Mouse (Mus musculus): Measurements from ENCODE around the gene Doc2b.

Doc2b gene

GRCm38 (mm10) chr11:75796029-75796445 lies at the start of gene Doc2b:
Gene Doc2b, minus strand, starts transcription at chr11:75796049.
- DNase-seq = no peak

DNA sequence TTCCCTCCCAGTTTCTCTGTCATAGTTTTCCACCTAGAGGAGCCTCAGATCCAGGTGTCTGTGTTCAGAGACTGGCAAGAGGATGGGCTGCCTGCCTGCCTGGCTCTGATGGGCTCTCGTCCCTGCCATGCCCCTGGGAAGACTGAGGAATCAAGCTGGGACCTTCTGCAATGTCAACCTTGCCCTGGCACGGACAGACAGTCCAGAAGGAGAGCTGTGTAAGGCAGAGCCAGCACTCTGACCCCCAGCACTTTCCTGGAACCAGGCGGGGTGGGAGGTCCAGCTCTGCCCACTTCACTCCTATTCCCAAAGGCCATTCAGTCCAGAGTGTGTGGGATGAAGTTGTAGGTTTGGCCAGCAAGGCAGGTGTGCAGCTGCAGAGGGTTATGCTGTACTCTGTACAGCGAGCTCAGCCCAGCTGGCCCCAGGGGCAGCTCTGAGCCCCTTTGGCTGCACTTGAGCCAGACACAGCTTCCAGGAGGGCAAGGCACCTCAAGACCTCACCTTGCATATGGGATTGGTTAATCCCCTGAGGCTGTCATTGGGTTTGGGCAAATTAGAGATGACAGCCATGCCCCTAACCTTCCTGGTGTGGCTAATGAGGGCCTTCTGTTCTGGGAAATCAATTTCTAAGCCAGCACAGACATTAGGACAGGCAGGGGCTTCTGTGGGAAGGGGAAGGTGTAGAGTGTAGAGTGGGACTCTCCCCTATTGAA lies 47.2 kb upstream of the Doc2b start:
- DNase-seq = no peak

DNA sequence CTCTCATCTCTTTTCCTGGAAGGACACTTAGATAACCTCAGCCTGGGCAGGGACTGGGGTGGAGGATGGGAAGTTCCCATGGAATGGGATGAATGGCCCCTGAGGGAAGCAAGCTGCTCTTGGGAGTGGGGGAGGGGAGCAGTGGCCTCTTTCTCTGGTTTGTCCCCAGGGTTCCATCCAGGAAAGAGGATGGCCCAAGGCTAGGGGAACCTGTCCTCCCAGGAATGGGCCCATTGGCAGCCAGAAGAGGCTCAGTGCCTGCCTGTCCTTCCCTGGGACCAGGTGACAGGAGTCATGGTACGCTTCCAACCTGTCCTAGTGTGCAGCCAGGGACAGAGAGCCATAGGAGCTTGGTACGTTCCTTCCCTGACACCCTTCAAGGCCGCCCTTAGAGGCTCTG lies 45.7 kb upstream of the Doc2b start:
- DNase-seq = no peak

DNA sequence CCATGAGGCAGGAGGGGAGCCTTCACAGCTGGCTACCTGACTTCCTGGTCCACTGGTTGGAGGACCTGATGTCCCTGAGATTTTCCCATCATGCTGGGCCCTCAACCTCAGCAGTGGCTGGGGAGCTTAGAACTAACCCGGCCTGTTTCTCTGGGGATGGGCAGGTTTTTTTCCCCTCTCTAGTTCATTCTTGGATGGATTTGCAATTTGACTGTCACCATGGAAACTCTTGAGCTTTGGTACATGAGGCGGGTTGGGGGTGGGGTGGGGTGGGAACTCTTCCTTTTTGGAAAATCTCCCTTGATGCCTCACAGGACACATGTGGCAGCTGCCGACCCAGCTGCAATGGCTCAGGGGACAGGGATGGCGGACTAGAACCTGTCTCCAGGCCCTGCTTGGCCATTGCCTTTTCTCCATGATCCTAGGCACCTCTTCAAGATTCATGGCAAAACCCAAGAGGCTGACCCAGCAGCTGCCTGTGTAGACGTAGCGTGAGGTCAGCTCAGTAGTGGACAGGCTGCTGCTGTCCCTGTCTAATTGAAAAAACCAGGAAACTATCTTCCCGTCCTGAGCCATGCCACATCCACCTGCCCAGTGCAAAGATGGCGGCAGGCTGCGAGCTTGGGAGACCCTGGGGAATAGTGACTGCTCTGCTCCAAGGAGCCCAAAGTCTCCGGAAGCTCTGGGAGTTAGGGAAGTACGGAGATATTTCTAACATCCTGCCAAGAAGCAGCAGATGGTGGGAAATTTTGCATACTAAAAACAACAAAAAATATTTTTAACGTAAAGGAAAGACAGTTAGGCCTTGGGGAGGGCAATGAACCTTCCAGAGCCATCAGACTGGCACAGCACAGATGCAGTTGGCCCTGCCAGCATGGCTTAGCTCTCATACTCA lies 43.9 kb upstream of the Doc2b start:
- no peak for DNase-seq

DNA sequence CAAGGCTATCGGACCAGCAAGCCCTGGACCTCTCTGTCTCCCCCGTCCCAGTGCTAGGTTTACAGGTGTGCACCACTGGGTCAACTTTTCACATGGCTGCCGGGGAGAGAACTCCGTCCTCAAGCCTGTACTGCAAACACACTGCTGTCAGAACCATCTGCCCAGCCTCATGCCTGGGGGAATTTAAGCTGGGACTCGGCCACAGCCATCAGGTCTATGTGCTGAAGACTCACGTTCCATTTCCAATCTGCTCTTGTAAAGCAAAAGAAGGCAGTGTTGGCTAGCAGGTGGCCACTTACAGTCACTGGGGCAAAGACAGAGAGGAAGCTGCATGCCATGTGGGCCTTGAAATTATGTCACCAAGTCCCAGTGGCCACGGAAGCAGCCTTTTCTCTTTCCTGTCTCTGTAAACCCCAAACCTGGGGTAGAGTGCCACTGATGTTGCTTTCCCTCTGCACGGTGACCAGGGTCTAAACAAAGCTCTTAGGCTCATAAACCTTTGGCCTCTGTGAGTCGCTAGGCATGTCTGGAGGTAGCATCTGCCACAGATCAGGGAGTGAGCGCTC lies 43.1 kb upstream of the Doc2b start:
- DNase-seq = no peak

- no peak for DNase-seq
Measured at GRCm38 (mm10) chr11:75836240-75836610, 40.4 kb upstream of the Doc2b start.

GRCm38 (mm10) chr11:75835587-75836239 lies 39.9 kb upstream of the Doc2b start:
- DNase-seq = no peak

GRCm38 (mm10) chr11:75833081-75833480 lies 37.2 kb upstream of the Doc2b start:
- DNase-seq = no peak

- peak; percentile 37 for DNase-seq
Measured at GRCm38 (mm10) chr11:75830386-75830785, 34.5 kb upstream of the Doc2b start.

- DNase-seq = no peak
Measured at GRCm38 (mm10) chr11:75827414-75827813, 31.6 kb upstream of the Doc2b start.

DNA sequence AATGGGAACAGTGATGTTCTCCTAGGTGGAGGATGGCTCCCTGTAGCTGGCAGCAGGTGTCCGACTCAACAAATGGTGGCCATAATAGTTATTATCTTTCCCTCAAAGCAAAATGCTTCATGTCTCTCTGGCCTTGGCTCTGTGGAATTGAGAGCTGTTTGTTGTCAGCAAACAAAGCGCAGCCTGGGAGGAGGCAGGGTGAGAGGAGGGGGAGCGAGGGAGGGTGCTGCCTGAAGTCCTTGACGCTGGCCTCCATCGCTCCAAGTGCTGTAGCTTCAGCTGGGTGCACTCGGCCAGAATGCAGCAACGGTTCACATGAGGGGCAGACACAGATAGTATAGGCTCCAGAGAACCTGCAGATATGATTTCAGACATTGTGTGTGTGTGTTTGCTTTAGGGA lies 27.7 kb upstream of the Doc2b start:
- no peak for DNase-seq

DNA sequence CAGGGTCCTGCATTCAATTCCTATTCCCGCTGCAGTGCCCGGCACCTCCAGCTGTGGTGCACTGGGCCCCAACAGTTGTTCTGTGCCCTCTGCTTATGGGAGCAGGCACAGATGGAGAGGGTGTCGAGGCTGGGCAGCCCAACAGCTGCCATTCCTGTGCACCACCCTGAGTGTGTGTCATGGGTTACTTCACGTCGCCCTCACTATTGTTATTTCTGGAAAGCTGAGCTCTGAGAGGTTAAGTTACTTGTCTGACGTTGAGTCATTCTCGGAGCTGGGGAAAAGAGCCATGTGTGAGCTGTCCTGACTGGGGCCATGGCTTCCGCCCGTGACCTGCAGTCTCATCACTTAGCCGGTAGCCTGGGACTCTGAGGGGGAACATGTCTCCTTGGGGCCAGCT lies 17.2 kb upstream of the Doc2b start:
- DNase-seq = no peak

DNA sequence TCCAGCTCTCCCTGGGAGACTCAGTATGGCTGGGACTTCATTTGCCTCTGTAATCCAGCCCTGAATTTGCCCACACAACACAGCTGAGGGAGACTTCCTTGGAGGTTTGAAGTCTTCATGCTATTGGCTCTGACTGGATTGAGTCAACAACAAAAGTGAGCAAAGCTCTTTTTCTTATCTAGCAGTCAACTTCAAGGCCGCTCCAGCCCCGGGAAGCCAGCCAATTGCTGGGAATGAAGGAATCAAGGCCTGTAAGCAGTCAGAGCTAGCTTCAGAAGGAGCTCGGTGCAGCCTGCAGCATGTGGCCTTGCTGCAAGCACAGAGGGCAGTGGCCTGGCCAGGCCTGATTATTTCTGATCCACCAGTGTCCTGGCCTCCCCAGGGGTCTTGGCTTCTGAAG lies 16.1 kb upstream of the Doc2b start:
- peak; percentile 83 for DNase-seq

DNA sequence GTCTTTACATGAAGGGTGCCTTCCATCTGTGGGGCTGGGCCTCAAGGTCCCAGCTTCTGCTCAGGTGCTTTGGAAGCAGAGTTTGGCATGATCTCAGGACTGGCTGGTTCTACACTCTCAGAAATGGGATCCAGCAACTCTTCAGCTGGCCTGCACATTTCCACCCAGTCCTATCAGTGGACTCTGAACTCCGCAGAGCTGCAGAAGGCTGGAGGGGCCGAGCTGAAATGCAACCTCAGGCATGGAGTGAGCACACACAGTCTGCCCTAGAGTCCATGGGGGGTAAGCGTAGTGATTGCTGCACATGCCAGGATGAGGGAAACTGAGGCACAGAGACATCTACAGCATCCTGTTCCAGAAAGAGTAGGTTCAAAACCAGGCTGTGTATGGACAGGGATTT lies 14.7 kb upstream of the Doc2b start:
- DNase-seq = no peak

DNA sequence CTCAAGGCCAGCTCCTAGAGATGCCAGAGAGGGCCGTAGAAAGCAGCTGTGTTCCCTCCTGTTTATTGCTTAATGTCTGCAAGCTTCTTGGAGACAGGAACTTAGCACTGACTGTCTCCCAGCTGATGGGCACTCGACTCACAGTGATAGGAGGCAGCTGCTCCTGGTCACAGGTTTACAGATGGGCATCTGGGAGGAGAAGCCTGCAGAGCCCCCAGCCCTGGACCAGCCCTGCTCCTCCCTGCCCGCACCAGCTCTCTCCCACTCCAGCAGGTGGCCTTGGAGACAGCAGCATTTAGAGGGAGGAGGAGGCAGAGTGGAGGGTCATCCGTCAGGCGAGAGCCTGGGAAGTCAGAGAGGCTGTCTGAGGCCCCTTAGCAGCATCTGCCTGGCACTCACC lies 11.6 kb upstream of the Doc2b start:
- no peak for DNase-seq

- no peak for DNase-seq
Measured at GRCm38 (mm10) chr11:75801771-75802550, 6.1 kb upstream of the Doc2b start.

DNA sequence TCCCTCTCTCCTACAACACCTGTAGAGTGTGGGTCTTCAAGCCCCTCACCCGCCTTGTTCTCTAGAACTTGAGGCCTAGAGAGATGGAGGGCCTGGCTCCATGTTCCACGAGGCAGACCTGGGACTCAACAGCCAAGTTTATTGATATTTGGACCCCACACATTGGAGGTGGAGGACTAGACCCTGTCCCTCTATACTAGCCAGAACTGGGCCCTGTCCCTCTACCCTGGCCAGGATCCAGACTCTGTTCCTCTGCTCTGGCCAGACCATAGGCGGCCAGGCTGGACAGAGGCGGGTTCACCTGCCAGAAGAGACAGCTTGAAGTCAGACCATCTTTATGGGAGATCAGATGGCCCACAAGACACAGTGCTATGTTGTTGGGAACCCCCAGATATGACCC lies 5.5 kb upstream of the Doc2b start:
- DNase-seq = no peak

DNA sequence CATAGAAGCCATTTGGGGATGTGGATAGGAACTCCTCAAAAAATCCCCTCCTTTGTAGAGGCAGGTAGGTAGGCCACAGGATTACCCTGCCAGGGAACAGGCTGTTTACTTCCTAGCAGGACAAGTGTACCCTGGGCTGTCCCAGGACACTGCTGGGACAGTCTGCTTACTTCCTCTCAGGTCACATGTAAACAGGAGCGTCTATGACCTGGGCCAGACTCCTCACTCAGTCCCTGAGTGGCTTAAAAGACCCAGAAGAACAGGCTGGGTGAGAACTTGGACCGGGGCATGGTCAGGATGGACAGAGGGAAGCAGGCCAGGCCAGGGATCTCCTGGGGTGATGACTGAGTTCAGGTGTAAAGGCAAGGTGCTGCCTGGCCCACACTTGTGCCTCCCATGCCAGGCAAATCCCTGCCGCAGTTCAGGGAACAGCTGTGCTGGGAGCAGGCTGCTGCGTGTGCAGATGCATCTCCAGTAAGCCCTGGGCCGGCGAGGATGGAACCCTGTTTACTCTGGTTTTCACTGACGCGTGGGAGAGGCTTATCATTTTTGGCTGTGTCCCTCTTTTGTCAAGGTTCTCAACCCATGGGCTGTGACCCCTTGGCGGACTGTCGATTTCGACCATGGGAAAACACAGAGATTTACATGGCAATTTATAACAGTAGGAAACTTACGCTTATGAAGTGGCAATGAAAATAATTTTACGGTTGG lies 842 bp upstream of the Doc2b start:
- DNase-seq = no peak

DNA sequence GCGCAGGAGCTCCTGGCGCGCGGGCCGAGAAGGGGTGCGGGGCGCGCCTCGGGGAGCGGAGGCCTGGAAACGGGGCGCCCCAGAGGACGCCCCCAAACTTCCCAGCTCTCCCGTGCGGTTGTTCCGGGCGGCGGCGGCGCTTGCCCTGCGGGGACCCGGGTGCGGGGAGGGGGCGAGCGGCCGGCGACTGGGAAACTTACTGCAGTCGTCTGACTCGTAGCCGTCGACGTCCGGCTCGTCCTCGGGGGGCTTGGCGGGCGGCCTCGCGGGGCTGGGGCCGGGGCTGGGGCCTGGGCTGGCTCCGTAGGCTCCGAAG lies 570 bp downstream of the Doc2b start:
- no peak for DNase-seq

- no peak for DNase-seq
Measured at GRCm38 (mm10) chr11:75794602-75795320, 1.1 kb downstream of the Doc2b start.

- DNase-seq = no peak
Measured at GRCm38 (mm10) chr11:75793351-75793750, 2.5 kb downstream of the Doc2b start.
